Mouse (Mus musculus): ENCODE results near the gene Tbc1d9b.

The Tbc1d9b gene

DNA sequence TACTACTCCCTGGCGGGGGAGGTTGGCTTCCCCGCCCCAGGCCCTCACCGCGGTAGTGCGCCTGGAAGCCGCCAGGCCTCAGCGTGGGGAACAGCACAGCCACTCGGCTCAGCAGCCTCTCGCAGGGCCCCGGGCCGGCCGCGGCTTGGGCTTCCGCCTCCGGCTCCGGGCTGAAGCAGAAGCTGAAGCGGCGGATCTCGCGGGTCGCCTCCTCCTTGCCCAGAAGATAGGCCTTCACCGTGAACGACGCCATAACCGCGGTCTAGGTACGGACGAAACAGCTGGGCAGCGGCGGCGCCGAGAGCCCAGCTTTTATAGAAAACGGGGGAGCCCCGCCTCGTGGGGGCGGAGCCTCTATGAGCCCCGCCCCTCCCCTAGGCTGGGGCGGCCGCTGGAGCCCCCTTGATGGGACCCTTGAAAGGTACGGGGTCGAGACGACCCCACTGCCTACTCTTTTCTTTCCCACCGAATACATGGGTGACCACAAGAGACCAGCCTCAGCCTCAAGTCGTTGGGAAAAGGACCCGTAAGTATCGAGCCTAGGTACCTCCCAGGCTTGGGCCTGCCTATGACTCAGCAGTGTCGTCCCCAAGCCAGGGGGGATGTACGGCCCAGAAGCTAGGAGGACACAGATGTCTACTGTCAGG is 79.4 kb downstream of the Tbc1d9b start, which contains the start of the genes Sqstm1 and Mgat4b:
Sqstm1 (minus strand) TSS at position 323 of the 647 bp plus-strand sequence.
Mgat4b (plus strand) TSS at position 386 of the 647 bp plus-strand sequence.
- in situ Hi-C loops (cut with MboI): no loop called here

GRCm38 (mm10) chr11:50211322-50212059 is 80.3 kb downstream of the Tbc1d9b start:
- in situ Hi-C loops (cut with MboI): no loop called here

GRCm38 (mm10) chr11:50212060-50212739 is 81.0 kb downstream of the Tbc1d9b start:
- in situ Hi-C loops (cut with MboI): no loop called here

- in situ Hi-C loops (cut with MboI): no loop called here
Observed at GRCm38 (mm10) chr11:50212848-50213758, 81.9 kb downstream of the Tbc1d9b start.

DNA sequence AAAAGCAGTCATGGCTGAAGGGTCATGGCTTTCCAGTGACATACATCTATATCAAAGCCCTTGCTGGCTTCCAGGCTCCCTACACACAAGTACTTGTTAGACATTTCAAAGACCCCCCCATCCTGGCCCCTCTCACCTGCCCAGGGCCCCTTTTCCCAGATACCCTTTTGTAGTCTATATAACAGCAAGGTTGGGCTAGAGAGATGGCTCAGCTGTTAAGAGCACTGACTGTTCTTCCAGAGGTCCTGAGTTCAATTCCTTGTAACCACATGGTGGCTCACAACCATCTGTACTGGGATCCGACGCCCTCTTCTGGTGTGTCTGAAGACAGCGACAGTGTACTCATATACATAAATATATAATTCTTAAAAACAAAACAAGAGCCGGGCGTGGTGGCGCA is 83.4 kb downstream of the Tbc1d9b start:
- in situ Hi-C loops (cut with MboI): no loop called here

DNA sequence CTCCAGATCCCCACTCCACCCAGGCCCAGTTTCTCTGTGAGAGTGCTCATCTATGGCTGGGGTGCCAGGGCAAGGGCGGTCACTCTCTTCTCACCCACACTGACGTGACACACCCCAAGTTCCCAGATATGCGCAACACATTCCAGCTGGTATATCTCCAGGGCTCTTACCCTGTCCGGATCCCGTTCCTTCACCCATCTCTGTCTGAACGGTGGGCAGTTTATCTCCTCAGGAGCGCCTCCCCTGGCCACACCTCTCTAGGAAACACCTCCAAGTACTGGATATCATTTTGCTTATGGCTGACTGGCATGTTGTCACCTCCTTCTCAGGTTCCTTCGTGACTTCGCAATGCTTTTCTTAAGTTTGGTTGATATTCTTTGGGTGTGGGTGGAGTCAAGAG is 84.4 kb downstream of the Tbc1d9b start:
- in situ Hi-C loops (cut with MboI): no loop called here

- in situ Hi-C loops (cut with MboI): no loop called here
Observed at GRCm38 (mm10) chr11:50216724-50217366, 85.6 kb downstream of the Tbc1d9b start.

DNA sequence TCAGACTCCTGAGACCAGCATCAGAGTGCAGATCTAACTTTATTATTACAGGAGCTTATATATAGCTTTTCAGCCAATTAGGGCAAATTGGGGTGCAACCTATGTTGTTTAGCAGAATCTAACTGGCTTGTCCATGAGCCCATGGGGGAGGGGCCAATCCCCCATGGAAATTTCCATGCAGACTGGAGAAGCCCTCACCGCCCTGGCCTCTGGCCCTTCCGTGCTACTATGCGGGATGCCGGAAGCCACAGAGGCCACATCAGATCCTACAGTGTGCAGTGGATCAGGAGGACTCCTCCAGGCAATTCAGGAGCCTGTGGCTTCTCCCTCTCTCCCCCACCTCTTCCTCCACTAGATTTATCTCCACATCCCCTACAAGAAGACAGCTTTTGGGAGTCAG is 86.6 kb downstream of the Tbc1d9b start:
- in situ Hi-C loops (cut with MboI): no loop called here

GRCm38 (mm10) chr11:50219833-50220232 is 88.6 kb downstream of the Tbc1d9b start:
- in situ Hi-C loops (cut with MboI): no loop called here

All from mature B cell (primary cell).